Mouse (Mus musculus) bone marrow macrophage, adult 2 months (primary cell): ENCODE measurements around the gene Phactr1. TPM values are rescaled to one million over a fixed set of nuclear protein-coding genes. Genes with fewer than 3 reads are reported as not detected.
A peak's percentile ranks its signal among the peaks of the same experiment; 100 is the strongest.

Experiments used
- H3K27ac ChIP-seq: 2 replicates; pipeline ENCODE4 v1.5.1; 2012; ENCODE audit warnings: low read depth, low read length; ENCODE audit not compliant: insufficient read depth
- H3K4me1 ChIP-seq: 2 replicates; pipeline ENCODE4 v1.6.1; 2012; ENCODE audit warnings: low read length; ENCODE audit not compliant: control insufficient read depth, insufficient read depth
- H3K4me3 ChIP-seq: 2 replicates; pipeline ENCODE4 v1.5.1; 2012; ENCODE audit warnings: mild to moderate bottlenecking, low read length, moderate library complexity; ENCODE audit not compliant: insufficient read depth
- CTCF ChIP-seq: IDR thresholded peaks from 2 replicates; pipeline ENCODE4 v1.5.1; 2012; ENCODE audit warnings: low read depth, mild to moderate bottlenecking, low read length, moderate library complexity
- POLR2A ChIP-seq: IDR thresholded peaks from 2 replicates; pipeline ENCODE4 v1.6.1; 2012; ENCODE audit warnings: mild to moderate bottlenecking, low read depth, low read length, borderline replicate concordance
- polyA plus RNA-seq: library from polyadenylated mRNA; stranded (reverse); fragments of >200 nt; gene quantifications from 2 replicates; pipeline ENCODE4 v1.2.4, GENCODE M21; 2012; ENCODE audit not compliant: missing spikeins, insufficient read depth, insufficient read length

Phactr1 gene
- polyA plus RNA-seq, 1 experiment = 3.4 TPM

DNA sequence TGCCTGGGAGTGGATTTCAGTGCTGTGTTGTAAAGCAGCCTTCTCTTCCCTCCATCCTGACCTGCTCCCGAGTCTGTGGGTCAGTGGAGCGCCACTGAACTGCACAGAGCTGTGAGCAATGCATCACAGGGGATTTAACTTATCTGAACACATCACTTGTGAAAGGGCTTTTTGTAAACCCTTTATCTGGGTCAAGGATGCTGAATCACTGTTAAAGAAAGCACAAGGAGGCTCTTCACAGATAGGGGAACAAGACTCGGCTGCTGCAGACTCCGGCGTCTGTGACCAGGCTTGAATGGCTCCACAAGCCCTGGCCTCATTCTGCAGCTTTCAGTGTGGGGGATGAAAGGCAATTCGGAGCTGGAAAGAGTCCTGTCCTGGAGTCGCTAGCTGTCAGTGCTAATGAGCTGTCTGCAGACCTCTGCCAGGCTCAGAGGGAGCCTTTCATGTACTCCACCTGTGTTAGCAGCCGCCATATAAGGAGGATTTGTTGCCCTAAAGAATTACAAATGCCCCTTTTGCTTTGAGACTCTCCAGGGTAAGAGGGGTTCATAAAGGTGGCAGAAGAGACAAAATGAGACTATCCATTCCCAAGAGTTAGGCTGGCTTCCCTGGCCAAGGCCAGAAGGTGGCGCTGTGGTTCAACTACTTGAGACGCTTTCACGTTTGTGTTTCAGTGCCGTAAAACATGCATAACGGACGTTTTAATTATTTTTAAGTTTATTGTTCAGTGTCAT is 502.2 kb downstream of the Phactr1 start:
- no peak overlapping the region for H3K27ac ChIP-seq
- no peaks in the 10 kb centered on the region for H3K4me1 ChIP-seq
- no peak for TF ChIP-seq POLR2A
- peak; percentile 85; the same call in 1 of the 2 replicates for TF ChIP-seq CTCF
- no peak overlapping the region for H3K4me3 ChIP-seq

DNA sequence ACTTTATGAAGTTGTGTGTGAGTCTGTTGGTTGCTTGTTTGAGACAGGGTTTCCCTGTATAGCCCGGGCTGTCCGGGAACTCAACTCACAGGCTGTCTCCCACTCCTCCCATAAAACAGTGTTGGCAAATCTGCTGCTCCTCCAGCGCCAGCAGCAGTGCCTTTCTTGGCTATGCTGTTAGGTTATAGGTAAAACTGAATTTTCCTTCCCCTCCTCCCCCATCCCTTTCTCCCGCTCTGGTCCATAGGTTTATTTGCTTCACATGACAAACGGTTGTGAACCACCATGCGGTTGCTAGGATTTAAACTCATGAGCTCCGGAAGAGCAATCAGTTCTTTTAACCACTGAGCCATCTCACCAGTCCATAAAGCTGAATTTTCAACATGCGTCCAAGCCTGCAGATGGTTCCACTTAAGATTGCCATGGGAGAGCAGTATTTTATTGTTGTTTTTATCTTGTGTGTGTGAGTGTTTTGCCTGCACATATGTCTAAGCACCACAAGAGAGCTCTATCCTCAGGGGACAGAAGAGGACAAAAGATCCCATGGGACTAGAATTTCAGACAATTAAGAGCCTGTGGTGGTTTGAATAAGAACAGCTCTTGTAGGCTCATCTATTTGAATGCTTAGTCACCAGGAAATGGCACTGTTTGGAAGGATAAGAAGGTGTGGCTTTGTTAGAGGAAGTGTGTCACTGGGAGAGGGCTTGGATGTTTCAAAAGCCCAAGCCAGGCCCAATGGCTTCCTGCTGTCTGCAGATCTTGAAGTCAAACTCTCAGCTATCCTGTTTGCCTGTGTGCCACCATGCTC is 503.0 kb downstream of the Phactr1 start:
- TF ChIP-seq POLR2A (no peak), CTCF (no peak)
- Histone ChIP-seq H3K4me3 (no peak overlapping the region), H3K27ac (no peak overlapping the region), H3K4me1 (no peaks in the 10 kb centered on the region)

DNA sequence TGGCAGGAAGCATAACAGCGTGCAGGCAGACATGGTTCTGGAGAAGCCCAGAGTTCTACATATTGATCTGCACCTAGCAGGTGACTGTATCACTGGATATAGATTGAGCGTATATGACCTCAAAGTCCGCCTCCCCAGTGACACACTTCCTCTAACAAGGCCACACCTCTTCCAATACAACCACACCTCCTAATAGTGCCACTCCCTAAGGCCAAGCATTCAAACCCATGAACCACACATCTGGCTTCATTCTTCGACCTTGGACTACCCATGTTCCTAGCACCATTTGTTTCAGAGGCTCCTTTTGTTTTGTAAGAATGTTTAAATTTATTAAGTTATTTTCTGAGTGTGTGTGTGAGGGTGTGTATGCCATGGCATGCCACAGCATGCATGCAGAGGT is 507.3 kb downstream of the Phactr1 start:
- H3K27ac ChIP-seq = no peak overlapping the region
- no peak for TF ChIP-seq POLR2A
- no peaks in the 10 kb centered on the region for H3K4me1 ChIP-seq
- H3K4me3 ChIP-seq = no peak overlapping the region
